Comparison of ENCODE assay signal across 10 mouse cellular contexts in the genomic region with DNA sequence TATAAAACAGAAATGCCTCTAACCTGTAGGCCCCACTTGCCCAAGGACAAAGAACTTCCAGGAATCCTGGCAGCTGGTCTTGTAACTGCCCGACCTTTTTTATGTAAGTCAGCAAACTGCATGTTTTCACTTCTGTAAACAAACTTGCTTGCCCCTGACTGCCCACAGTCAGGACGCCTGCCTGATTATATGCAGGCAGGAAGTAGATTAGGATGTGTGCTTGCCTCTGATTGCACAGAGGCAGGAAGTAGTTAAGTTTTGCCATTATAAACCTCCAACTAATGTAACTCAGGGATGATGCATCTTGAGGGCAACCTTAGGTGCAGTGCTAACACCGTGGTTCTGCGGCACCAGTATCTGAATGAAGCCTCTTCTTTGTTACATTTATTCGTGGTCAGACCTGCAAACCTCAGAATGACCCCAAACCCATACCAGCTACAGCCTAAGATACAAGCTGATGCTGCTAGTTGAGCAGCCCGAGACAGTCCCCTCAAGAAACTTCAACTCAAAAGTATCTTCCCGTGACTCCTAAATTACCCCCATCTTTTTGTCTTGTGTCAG.
DNase-seq lines count a peak whose midpoint lies in the region; ATAC-seq lines count a peak whose summit lies in the region.
"Had no signal": no experiment of that assay in that cellular context is flagged by ENCODE, and none has a peak within 500 bp of the region (broad histone marks: within the 10 kb centered on the region; RNA-seq: fewer than 3 reads in every experiment).

No protein-coding gene starts in this region.

- 56% methylated on average over 7 of the region's 7 CpGs for WGBS in intestine, embryonic 16.5 days
- WGBS in intestine, embryonic 15.5 days, result 57% methylated on average over 7 of the region's 7 CpGs
- WGBS in limb, embryonic 15.5 days, result 55% methylated on average over 7 of the region's 7 CpGs
- WGBS in neural tube, embryonic 15.5 days, result 78% methylated on average over 7 of the region's 7 CpGs

- ATAC-seq in intestine, embryonic 16.5 days, result peak; percentile 52; the same call in 1 of the 2 replicates
- no peak for ATAC-seq in intestine, embryonic 15.5 days
- no peak for ATAC-seq in limb, embryonic 15.5 days (ENCODE audit: insufficient number of reproducible peaks, low FRiP score, low TSS enrichment, low read depth)
- ATAC-seq in neural tube, embryonic 15.5 days (ENCODE audit: low FRiP score), result no peak
- ATAC-seq: forebrain, embryonic 13.5 days had no signal

- H3K4me1 ChIP-seq in intestine, embryonic 16.5 days (ENCODE audit: control insufficient read depth, insufficient read depth, low read length), result no peaks in the 10 kb centered on the region
- H3K4me1 ChIP-seq in intestine, embryonic 15.5 days (replicated peaks), result 0 out of 2 replicates have a peak, but pooled peaks cover under 1% of the 10 kb centered on the region
- no peaks in the 10 kb centered on the region for H3K4me1 ChIP-seq in limb, embryonic 15.5 days
- H3K4me1 ChIP-seq in neural tube, embryonic 15.5 days, result 0 out of 2 replicates have a peak, but pooled peaks cover 4% of the 10 kb centered on the region

- no peak overlapping the region for H3K27ac ChIP-seq in intestine, embryonic 16.5 days (ENCODE audit: low read length)
- no peak overlapping the region for H3K27ac ChIP-seq in intestine, embryonic 15.5 days
- no peak overlapping the region for H3K27ac ChIP-seq in limb, embryonic 15.5 days
- no peak overlapping the region for H3K27ac ChIP-seq in neural tube, embryonic 15.5 days (replicated peaks)
- H3K27ac ChIP-seq: forebrain, embryonic 13.5 days had no signal

- H3K9me3 ChIP-seq in intestine, embryonic 16.5 days (ENCODE audit: control insufficient read depth, low read length), result no peaks in the 10 kb centered on the region
- H3K9me3 ChIP-seq in intestine, embryonic 15.5 days, result no peaks in the 10 kb centered on the region
- H3K9me3 ChIP-seq in limb, embryonic 15.5 days, result no peaks in the 10 kb centered on the region
- H3K9me3 ChIP-seq in neural tube, embryonic 15.5 days (replicated peaks), result no peaks in the 10 kb centered on the region
- H3K9me3 ChIP-seq: forebrain, embryonic 13.5 days had no signal

- H3K9ac ChIP-seq in intestine, embryonic 16.5 days (ENCODE audit: low read depth, low read length), result no peak overlapping the region
- no peak overlapping the region for H3K9ac ChIP-seq in intestine, embryonic 15.5 days
- H3K9ac ChIP-seq in limb, embryonic 15.5 days, result 0 out of 2 replicates have a peak overlapping the region, but pooled peaks have one; percentile 11
- no peak overlapping the region for H3K9ac ChIP-seq in neural tube, embryonic 15.5 days (replicated peaks)
- H3K9ac ChIP-seq: forebrain, embryonic 13.5 days had no signal

- H3K4me2 ChIP-seq in intestine, embryonic 16.5 days (ENCODE audit: low read depth, low read length), result no peak overlapping the region
- no peak overlapping the region for H3K4me2 ChIP-seq in intestine, embryonic 15.5 days (replicated peaks)
- H3K4me2 ChIP-seq in limb, embryonic 15.5 days, result no peak overlapping the region
- no peak overlapping the region for H3K4me2 ChIP-seq in neural tube, embryonic 15.5 days
- H3K4me2 ChIP-seq: forebrain, embryonic 13.5 days had no signal

- peak; percentile 94 for DNase-seq in MEL-GATA-1-ER (ENCODE audit: extremely low read depth, low read depth)
- peak; percentile 29 to 56 for DNase-seq in lung, postnatal 4 days
- DNase-seq in thymus, postnatal 14 days, result no peak
- DNase-seq in gastrocnemius, postnatal 25 days, result no peak
- DNase-seq: thymus, adult 18-20 months had no signal

- H3K4me3 ChIP-seq in intestine, embryonic 16.5 days (ENCODE audit: low read length), result no peak overlapping the region
- no peak overlapping the region for H3K4me3 ChIP-seq in intestine, embryonic 15.5 days (replicated peaks)
- H3K4me3 ChIP-seq in limb, embryonic 15.5 days, result no peak overlapping the region
- no peak overlapping the region for H3K4me3 ChIP-seq in neural tube, embryonic 15.5 days (replicated peaks)
- H3K4me3 ChIP-seq: forebrain, embryonic 13.5 days had no signal

- H3K36me3 ChIP-seq in intestine, embryonic 16.5 days (ENCODE audit: control insufficient read depth, insufficient read depth, low read length), result no peaks in the 10 kb centered on the region
- no peaks in the 10 kb centered on the region for H3K36me3 ChIP-seq in intestine, embryonic 15.5 days
- H3K36me3 ChIP-seq in limb, embryonic 15.5 days, result no peaks in the 10 kb centered on the region
- no peaks in the 10 kb centered on the region for H3K36me3 ChIP-seq in neural tube, embryonic 15.5 days

- H3K27me3 ChIP-seq in intestine, embryonic 16.5 days (replicated peaks; ENCODE audit: control insufficient read depth, insufficient read depth, low read length), result no peaks in the 10 kb centered on the region
- no peaks in the 10 kb centered on the region for H3K27me3 ChIP-seq in intestine, embryonic 15.5 days (replicated peaks)
- no peaks in the 10 kb centered on the region for H3K27me3 ChIP-seq in limb, embryonic 15.5 days
- no peaks in the 10 kb centered on the region for H3K27me3 ChIP-seq in neural tube, embryonic 15.5 days (replicated peaks)
- H3K27me3 ChIP-seq: forebrain, embryonic 13.5 days had no signal

Comparison
In these comparisons a context has a peak if more than half of its experiments do, and no peak if none do; other contexts are left out.
1. DNase-seq: peak in MEL-GATA-1-ER (single experiment) and lung, postnatal 4 days (2 of 2); none in thymus, postnatal 14 days (single experiment) and gastrocnemius, postnatal 25 days (single experiment).